Mouse (Mus musculus): ENCODE data around the gene Rubcn.
A peak's percentile ranks its signal among the peaks of the same experiment; 100 is the strongest.

Rubcn gene

DNA sequence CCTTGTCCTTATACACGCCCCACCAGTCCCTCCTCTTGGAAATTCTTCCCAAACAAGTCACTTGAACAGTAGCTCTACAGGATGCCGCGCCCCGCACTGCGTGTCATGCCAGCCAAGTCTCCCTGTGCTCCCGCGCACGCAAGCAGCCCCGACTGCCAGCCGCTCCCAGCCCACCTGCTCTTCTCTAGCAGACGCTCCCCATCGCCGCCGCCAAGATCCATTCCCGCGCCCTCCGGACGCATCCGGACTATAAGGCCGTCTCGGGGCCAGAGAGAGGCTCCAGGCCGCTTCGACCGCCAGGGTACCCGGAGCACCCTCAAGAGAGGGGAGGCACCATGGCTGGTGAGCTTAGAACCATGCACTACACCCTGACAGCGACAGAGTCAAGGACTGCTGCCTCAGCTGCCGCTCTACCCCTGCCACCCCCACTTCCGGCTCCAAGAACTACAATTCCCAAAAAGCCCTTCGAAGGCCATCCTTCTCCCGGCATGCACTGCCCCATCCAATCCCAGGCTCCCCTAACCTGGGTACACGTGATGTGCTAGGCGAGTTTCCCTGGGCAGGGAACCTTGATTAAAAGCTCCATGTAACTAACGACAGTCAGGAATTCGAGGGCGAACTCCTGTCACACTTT, 9.5 kb downstream of the Rubcn start:
- DNase-seq, result peak; percentile 96

DNA sequence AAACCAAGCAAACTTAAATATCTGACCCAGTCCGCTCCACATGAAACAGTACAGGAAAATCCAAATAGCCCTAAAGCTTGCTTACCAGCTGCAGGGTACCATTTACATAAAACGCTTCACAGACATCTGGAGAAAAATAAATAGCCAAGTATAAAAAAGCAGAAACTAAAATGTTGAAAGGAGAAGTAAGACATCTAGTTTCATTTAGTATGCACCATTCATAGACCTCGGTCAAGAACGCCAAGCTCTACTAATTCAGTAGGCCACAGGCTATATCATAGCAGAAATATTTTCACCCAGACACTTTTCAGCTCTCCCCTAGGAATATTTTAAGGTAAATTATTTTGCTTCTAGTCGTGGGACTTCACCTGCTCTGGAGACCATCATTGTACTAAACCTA, 10.9 kb downstream of the Rubcn start:
- DNase-seq, result no peak

GRCm38 (mm10) chr16:32865401-32865800, 12.2 kb downstream of the Rubcn start:
- DNase-seq, result no peak

GRCm38 (mm10) chr16:32861813-32862385, 15.7 kb downstream of the Rubcn start:
- no peak for DNase-seq

GRCm38 (mm10) chr16:32858771-32859636, 18.6 kb downstream of the Rubcn start:
- DNase-seq, result peak; percentile 73

GRCm38 (mm10) chr16:32858356-32858755, 19.2 kb downstream of the Rubcn start:
- no peak for DNase-seq

DNA sequence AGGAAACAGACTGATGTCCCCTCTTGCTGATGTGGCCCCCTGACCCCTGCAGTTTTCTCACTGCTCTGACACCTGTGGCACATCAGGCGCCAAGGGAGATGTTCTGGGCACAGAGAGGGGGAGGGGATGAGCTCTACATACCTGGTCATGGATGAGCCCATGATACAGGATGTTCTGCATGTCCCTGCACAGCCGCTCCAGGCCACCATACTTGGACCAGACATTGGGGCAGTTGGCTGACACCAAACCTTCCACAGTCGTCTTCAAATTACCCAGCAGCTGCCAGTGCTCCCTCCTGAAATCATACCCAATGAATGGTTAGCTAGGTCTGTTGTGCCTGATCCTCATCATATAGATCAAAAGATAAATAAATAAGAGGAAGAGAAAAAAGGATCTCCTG, 20.8 kb downstream of the Rubcn start:
- DNase-seq, result no peak

GRCm38 (mm10) chr16:32854050-32854571, 23.5 kb downstream of the Rubcn start:
- no peak for DNase-seq

DNA sequence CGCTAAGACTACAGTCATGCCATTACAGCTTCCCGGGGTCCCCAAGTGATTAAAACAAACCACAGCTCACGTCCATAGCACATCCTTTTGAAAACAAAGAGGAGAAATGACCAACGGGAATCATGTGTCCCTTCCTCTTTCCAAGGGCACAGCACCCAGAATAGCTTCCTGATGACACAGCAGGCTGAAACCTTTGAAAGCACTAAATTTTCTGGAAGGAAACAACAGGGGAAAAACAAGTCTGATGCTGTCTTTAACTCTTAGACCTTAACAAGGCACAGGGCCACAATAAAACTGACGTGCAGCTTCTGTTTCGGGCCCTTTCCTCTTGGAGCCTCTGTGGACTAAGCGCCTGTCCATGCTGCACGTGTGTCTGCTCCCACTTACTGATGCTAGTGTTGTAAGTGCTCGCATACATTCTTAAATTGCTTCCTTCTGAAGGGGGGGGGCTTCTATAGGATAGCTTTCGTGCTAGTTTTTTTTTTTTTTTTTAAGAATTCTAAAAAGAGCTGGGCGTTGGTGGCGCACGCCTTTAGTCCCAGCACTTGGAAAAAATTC, 24.0 kb downstream of the Rubcn start:
- no peak for DNase-seq

- peak; percentile 59 for DNase-seq
Observed at GRCm38 (mm10) chr16:32849042-32849830, 28.3 kb downstream of the Rubcn start.

DNA sequence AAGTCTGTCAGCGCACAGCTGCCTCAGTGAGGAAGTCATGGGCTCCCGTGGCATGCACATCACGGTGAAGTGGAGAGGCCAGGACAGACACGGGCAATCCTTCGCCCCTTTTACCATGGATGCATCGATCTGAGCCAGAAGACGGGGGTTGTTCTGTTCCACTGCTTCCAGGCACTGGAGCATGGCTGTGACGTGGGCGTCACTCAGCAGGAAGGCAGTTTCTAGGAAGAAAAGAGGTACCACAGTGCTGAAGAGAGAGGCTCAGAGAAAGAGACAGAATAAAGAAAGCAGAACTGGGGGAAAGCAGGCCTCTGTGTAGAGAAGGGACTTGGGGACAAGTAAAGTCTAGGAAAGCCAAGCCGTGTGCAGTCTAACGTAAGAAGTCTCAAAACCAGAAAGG, 30.5 kb downstream of the Rubcn start:
- DNase-seq, result no peak

DNA sequence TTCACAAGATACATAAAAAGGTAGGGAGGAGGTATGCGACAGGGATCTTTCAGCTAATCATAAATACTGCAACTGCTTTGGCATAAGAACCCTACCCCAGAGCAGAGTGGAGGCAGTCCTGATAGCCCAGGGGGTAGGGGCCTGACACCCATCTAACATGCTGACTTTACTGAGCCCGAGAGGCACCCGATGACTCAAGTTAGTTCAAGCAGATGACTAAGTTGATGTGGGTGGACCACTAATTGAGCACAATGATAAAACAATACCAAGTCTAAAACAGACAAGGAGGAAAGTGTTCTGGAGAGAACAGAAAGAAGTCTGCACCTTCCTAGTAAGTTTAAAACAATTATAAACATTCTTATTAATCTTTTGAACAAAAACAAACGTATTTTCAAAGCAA, 46.1 kb downstream of the Rubcn start:
- no peak for DNase-seq

DNA sequence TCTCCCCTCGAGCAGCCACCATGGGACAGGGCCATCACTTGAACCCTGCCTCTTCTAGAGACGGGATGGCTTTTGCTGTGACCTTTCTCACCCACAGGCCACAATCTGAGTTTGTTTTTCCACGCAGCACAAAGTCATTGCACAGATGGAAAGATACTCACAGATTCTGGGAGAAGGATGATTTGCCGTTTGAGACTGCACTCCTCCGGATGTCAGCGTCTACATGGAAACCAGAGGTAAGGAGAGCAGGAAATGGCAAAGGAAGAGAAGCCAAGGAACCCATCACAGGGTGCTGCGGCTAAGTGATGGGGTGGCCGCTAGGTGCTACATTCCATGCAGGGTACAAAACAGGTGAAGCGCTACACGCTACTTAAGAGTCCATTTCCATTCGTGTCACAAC, 48.5 kb downstream of the Rubcn start:
- DNase-seq, result no peak

GRCm38 (mm10) chr16:32826521-32826920, 51.0 kb downstream of the Rubcn start:
- no peak for DNase-seq

- DNase-seq, result no peak
Observed at GRCm38 (mm10) chr16:32825380-32825779, 52.2 kb downstream of the Rubcn start.

- DNase-seq, result no peak
Observed at GRCm38 (mm10) chr16:32824061-32824460, 53.5 kb downstream of the Rubcn start.

- DNase-seq, result no peak
Observed at GRCm38 (mm10) chr16:32823487-32823886, 54.1 kb downstream of the Rubcn start.

GRCm38 (mm10) chr16:32822881-32823280, 54.7 kb downstream of the Rubcn start:
- DNase-seq, result no peak

DNA sequence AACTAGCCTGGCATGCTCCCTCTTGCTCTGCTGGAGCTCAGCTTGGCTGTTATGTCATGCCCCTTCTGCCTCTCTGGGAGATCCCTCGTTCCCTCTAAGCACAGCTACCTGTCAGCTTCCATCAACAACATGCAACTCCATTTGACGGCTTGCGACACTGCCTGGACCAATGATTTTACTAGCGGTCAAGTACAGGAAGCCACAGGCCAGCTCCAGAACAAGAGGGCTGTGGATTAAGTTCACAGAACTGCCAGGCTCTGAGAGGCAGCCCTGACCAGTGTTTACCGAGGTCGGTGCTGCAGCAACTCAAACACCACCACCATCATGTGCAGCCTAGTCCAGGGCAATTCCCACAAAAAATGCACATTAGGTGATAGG, 55.1 kb downstream of the Rubcn start:
- peak; percentile 64 for DNase-seq

DNA sequence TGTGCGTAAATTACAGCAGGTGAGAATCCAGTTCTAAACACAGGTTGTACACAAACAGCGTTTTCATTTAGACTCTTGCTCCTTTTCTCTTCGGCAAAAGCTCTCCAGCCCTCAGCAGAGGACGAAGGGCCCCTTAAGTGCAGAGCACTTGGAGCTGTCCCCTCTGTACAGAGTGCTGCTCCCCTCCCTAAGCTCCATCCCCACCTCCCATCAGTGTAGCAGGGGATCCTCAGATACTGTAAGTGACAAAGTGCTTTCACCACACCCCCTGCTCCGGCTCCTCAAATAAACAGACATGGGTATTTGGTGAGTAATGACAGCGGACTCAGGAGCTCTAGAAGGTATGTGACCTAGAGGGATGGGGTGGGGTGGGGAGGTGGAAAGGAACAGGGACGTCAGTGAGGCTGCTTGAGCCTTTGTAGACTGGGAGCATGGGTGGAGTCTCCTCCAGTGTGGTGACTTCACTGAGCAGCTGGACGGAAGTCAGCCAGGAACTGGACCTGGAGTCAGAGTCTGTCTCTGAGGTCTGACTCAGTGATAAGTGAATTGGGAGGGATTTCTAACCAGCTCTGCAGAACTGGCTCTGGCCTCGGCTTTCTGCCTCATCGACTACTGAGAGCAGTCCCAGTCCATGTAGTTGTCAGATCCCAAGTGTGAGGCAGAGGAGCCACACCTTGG, 55.7 kb downstream of the Rubcn start:
- peak; percentile 73 for DNase-seq

- no peak for DNase-seq
Observed at GRCm38 (mm10) chr16:32818441-32818840, 59.1 kb downstream of the Rubcn start.

GRCm38 (mm10) chr16:32818036-32818435, 59.5 kb downstream of the Rubcn start:
- peak; percentile 56 for DNase-seq
